Mouse (Mus musculus): ENCODE measurements at regions not wholly inside any gene's neighbourhood (a gene's known extent, or its start where the extent isn't known, plus 50 kb on each side); places are given as distances from the start of the nearest gene placed in this dataset.
A peak's percentile ranks its signal among the peaks of the same experiment; 100 is the strongest.

DNA sequence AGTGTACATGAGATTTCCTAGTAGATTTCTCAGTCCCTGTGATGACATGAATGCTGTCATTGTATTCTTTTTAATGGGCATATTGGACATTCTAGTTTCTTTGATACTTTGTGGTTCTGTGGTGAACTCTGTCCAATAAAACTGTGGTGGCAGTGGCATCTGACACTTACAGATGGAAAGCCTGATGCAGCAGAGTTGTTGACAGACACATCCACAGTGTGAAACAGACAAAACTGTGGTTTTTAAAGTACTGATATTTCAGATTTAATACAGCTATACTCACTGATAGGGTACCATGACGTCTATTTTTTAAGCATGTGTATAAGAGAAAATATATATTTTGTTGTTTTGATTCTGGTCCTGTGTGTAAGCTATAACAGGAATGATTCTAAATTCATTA lies 818.0 kb downstream of the Trim52 start:
- no peak for DNase-seq

DNA sequence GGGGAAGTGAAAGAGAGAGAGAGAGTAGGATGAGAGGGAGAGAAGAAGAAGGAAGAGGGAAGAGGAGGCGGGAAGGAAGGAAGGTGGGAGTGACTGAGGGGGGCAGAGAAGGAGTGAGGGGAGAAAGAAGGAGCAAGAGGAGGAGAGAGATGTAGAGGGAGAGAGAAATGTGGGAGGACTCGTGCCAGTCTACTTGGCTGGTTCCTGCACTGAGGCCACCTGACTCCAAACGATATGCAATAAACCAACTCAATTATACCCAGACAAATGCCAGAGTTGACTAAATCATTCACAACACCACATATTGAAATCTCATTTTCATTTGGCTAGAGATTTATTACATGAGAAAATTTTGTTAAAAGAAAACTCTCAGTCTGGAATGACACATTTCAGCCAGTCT lies 818.4 kb downstream of the Trim52 start:
- DNase-seq: no peak

DNA sequence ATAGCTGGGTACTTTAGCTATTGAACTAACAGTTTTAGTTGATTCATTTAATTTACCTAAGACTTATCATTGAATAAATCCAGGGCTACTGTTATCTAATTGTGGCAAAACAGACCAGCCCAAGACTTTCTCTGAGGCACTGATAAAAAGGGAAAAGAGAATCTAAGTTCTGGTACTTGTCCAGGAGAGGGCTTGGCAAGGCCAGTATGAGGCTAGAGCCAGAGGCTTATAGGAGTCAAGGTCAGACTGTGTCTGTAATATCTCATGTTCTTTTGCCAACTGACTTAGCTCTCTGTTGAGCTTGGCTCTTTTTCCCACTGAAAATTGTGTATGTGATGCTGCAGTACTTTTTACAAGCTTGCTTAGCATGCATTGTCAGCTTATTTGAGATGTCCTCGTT lies 839.3 kb downstream of the Trim52 start:
- peak; percentile 29 to 37 for DNase-seq

DNA sequence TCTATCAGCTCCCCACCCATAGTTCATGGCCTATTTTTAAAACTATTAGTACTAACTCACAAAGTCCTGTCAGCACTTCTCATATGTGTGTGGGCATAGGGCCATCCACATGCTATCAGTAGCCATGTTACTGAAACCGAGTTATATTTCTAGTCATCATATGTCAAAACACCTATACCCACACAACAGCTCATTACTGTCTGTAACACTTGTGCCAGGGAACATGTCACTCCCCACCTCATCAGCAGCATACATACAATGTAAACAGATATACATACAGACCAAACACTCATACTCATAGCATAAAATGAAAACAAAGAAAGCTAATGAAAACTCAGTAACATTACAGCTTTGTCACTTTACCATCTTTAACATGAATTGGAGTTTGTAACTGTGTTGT lies 872.0 kb downstream of the Trim52 start:
- DNase-seq: no peak

DNA sequence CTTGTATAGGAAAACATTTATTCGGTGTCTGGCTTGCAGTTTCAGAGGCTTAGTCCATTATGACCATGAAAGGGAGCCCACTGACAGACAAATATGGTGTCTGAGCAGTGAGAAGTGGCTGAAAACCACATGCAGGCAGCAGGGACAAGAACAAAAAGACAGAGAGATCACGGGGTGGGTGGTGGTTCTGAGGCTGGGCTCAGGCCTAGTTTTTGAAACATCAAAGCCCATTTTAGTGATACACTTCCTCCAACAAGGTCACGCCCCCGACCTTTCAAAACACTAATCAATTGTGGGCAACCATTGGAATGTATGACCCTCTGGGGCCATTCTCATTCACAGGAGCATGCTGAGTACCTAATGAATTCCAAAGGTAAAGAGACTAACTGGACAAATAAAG lies 874.8 kb downstream of the Trim52 start:
- DNase-seq: no peak

DNA sequence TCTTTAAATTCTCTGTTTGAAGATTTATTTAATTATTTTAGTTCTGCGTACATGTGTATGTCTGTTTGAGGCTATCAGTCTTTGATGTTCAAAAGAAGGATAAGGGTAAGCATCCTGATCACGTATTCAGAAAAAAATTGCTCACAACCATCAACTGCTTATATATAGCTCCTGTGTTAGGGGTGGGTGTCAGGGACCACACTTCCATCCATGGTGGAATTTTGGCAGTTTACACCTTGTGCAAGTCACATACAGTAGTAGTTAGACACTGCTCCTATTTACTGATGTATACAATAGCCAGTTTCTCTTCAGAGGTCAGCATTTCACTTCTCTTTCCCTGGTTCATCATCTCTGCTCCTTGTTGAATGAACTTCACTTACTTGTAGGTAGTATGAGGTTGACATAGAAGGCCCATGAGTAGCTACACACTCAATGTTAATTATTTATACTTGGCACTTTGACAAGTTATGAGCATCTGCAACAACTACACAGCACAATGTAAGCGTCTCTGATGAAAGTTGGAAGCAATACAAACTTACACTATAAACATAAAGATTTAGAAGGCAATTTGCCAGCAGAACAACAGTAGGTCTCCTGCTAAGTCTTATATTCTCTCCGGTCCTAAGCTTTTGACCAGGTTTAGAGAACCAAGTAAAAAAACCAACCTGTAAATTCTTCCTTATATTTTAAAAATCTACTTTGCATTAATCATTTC lies 891.7 kb downstream of the Trim52 start:
- no peak for DNase-seq

DNA sequence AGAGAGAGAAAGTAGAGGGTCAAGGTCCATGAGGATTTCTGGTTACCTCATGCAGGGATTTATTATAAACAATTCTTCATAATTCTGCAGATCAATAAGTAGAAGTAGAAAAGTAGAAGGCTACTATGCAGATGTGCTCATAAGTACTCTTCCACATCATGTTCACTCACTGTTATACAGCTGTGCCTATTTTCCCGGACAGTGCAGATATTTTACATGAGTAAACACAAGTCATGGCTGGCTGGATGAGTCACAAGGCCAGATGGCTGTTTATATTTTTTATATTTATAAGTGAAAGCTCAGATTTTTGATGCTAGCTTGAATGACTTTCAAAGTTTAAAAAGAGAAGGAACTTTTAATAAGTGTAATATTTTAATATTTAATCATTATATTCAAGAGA lies 899.0 kb downstream of the Trim52 start:
- DNase-seq: peak; percentile 4 to 8

DNA sequence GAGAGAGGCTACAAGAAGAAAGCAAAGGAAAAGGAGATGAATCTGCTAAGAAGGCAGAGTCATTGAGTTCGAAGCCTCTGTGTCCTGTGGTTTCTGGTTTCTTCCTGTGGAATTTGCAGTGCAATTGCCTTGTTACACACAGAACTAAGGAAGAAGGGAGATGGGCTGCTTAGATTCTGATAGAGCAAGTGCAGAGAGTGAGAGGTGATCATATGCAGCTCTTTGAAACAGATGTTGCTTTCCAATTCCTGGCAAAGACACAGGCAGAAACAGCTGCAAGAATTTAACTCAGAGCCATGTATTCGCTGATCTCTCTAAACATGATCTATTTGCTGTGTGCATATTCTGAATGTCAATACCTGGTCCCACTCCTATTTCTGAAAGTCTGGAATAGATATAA lies 903.6 kb downstream of the Trim52 start:
- DNase-seq: no peak

DNA sequence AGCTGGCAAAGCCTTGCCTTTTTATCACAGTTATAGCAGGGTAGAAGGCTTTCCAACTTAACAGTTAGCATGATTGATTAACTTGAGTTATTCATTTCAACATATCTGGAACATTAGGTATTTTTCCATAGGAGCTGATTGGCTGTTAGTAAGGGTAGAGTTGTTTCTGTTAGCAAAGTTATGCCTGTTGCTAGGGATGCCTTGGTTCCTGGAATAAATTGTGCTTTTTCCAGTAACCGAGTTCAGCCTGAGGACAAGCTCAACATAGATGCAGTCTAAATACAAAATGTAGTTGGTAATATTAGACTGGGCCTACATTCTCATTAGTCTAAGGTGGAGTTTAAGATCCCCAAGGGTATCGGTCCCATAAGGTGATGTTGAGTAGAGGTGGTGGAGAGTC lies 927.8 kb downstream of the Trim52 start:
- no peak for DNase-seq

DNA sequence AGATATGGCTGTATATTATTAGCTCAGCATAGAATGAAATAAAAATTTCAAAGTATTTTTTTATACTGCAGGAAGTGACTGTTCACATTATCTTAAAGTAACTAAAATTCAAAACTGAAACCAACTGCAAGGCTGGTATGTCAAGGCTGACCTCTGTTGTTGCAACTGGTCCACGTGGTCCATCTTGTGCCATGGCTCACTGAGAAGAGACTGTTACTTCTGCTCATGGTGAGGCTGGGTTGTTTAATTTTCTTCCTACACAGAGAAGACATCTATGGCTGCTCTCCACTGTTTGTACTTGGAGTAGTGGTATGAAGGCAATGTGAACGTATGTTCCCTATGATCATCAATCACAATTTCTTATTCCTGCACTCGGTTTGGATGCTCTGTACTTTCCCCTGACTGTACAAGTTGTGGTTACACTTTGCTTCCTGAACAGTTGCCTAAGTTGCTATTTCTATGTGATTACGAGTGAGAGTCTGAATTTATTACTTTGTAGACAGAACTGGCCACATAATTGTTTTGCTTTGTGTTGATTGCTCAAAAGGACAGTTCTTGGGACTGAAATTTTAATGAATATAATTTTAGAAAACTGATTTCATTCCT lies 946.1 kb downstream of the Trim52 start:
- DNase-seq: peak in 1 of 2 experiments; percentile 24

DNA sequence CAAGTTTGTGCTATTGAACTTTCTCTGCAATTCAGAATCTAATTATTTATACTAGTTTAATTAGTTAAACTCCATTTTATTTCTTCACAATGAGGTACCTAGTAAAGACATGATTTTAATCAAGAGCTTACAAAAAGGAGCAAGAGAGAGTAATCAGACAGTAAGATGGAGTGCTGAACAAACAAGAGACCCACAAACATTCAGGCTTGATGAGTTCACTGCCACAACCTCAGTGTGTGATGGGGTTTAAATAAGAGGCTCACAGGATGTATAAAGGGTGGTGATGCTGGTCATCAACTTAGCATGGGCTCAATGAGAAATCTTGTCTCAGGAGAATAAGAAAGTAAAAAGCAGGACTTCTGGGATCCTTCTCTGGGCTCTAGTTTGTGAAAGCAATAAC lies 962.6 kb downstream of the Trim52 start:
- DNase-seq: no peak

DNA sequence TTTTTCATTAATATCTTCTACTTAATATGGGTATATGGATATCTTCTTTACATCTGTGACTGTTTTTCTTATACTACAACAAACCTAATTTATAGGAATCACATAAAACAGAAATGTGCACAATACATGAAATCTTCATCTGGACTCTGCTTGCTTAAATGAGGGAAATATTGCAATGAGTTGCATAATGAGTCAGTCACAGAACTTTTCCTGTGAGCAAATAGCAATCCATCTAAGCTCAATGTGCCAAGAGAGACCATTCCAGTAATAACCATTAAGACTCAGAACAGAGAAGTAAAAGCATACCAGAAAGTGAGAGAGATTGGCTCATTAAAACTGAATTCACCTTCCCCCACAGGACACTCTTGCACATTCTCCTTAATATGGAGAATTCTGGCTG lies 974.4 kb downstream of the Trim52 start:
- DNase-seq: no peak

All from adrenal gland, postnatal 36 days (tissue).